Mouse (Mus musculus) ES-Bruce4 (cell line): ENCODE measurements around the gene Ppm1h. TPM values are rescaled to one million over a fixed set of nuclear protein-coding genes. Genes with fewer than 3 reads are reported as not detected.

Source experiments
- H3K27ac ChIP-seq: 2 replicates; pipeline ENCODE4 v1.5.1; 2012; ENCODE audit warnings: low read length, inconsistent platforms; ENCODE audit not compliant: insufficient read depth
- H3K27me3 ChIP-seq: 2 replicates; pipeline ENCODE4 v1.6.1; 2012; ENCODE audit warnings: mild to moderate bottlenecking, low read length, inconsistent platforms; ENCODE audit not compliant: control insufficient read depth, poor library complexity, insufficient read depth, severe bottlenecking
- H3K36me3 ChIP-seq: 2 replicates; pipeline ENCODE4 v1.6.1; 2012; ENCODE audit warnings: inconsistent platforms, mild to moderate bottlenecking, low read length, moderate library complexity; ENCODE audit not compliant: control insufficient read depth, poor library complexity, insufficient read depth, severe bottlenecking
- H3K4me1 ChIP-seq: one replicate; pipeline ENCODE4 v1.8.1; 2011; ENCODE audit warnings: low read length; ENCODE audit not compliant: control insufficient read depth, insufficient read depth
- H3K4me3 ChIP-seq: 2 replicates; pipeline ENCODE4 v1.5.1; 2011; ENCODE audit warnings: low read depth, mild to moderate bottlenecking, low read length
- H3K9ac ChIP-seq: 2 replicates; pipeline ENCODE4 v1.6.1; 2012; ENCODE audit warnings: low read depth, mild to moderate bottlenecking, inconsistent platforms; ENCODE audit not compliant: poor library complexity, severe bottlenecking
- H3K9me3 ChIP-seq: replicated peaks from 2 replicates; pipeline ENCODE4 v1.6.1; 2012; ENCODE audit warnings: mild to moderate bottlenecking, low read length, inconsistent platforms; ENCODE audit not compliant: control insufficient read depth, poor library complexity, insufficient read depth, severe bottlenecking
- CTCF ChIP-seq: IDR thresholded peaks from one replicate; pipeline ENCODE4 v1.8.1; 2011; ENCODE audit warnings: low read depth, low read length
- EP300 ChIP-seq: IDR thresholded peaks from 2 replicates; pipeline ENCODE4 v1.6.1; 2011; ENCODE audit warnings: low read depth, low read length; ENCODE audit not compliant: insufficient read depth
- POLR2A ChIP-seq: IDR thresholded peaks from one replicate; pipeline ENCODE4 v1.8.1; 2011; ENCODE audit warnings: low read length; ENCODE audit not compliant: insufficient read depth
- polyA plus RNA-seq: library from polyadenylated mRNA; stranded (reverse); fragments of >200 nt; gene quantifications from 2 replicates; pipeline ENCODE4 v1.2.4, GENCODE M21; 2011; ENCODE audit warnings: low read depth; ENCODE audit not compliant: missing spikeins, insufficient read depth, insufficient read length

The Ppm1h gene
- polyA plus RNA-seq, 1 experiment: 8.7 TPM

- H3K4me3 ChIP-seq: no peak overlapping the region
- no peaks in the 10 kb centered on the region for H3K9me3 ChIP-seq
- no peaks in the 10 kb centered on the region for H3K36me3 ChIP-seq
- H3K9ac ChIP-seq: no peak overlapping the region
- TF ChIP-seq EP300: no peak
- no peak for TF ChIP-seq POLR2A
- no peak for TF ChIP-seq CTCF
- H3K4me1 ChIP-seq: no peaks in the 10 kb centered on the region
- no peak overlapping the region for H3K27ac ChIP-seq
- H3K27me3 ChIP-seq: no peaks in the 10 kb centered on the region
Measured at GRCm38 (mm10) chr10:122741191-122741590, 62.6 kb downstream of the Ppm1h start.

- TF ChIP-seq POLR2A (no peak), CTCF (no peak), EP300 (no peak)
- H3K9me3 ChIP-seq: no peaks in the 10 kb centered on the region
- no peaks in the 10 kb centered on the region for H3K36me3 ChIP-seq
- H3K4me3 ChIP-seq: no peak overlapping the region
- H3K4me1 ChIP-seq: no peaks in the 10 kb centered on the region
- no peak overlapping the region for H3K9ac ChIP-seq
- no peak overlapping the region for H3K27ac ChIP-seq
- H3K27me3 ChIP-seq: no peaks in the 10 kb centered on the region
Measured at GRCm38 (mm10) chr10:122742136-122742535, 63.6 kb downstream of the Ppm1h start.

- no peaks in the 10 kb centered on the region for H3K9me3 ChIP-seq
- no peaks in the 10 kb centered on the region for H3K36me3 ChIP-seq
- H3K27me3 ChIP-seq: no peaks in the 10 kb centered on the region
- no peaks in the 10 kb centered on the region for H3K4me1 ChIP-seq
- H3K9ac ChIP-seq: no peak overlapping the region
- TF ChIP-seq POLR2A (no peak), EP300 (no peak), CTCF (no peak)
- no peak overlapping the region for H3K27ac ChIP-seq
- H3K4me3 ChIP-seq: no peak overlapping the region
Measured at GRCm38 (mm10) chr10:122743361-122743760, 64.8 kb downstream of the Ppm1h start.

GRCm38 (mm10) chr10:122744970-122745369, 66.4 kb downstream of the Ppm1h start:
- no peak overlapping the region for H3K27ac ChIP-seq
- no peaks in the 10 kb centered on the region for H3K9me3 ChIP-seq
- no peak overlapping the region for H3K9ac ChIP-seq
- no peak overlapping the region for H3K4me3 ChIP-seq
- no peaks in the 10 kb centered on the region for H3K27me3 ChIP-seq
- no peaks in the 10 kb centered on the region for H3K4me1 ChIP-seq
- H3K36me3 ChIP-seq: no peaks in the 10 kb centered on the region
- TF ChIP-seq EP300 (no peak), POLR2A (no peak), CTCF (no peak)

- no peaks in the 10 kb centered on the region for H3K9me3 ChIP-seq
- no peaks in the 10 kb centered on the region for H3K27me3 ChIP-seq
- no peak overlapping the region for H3K9ac ChIP-seq
Measured at GRCm38 (mm10) chr10:122746211-122746610, 67.6 kb downstream of the Ppm1h start.

GRCm38 (mm10) chr10:122747151-122747925, 68.8 kb downstream of the Ppm1h start:
- H3K9me3 ChIP-seq: no peaks in the 10 kb centered on the region
- H3K4me3 ChIP-seq: no peak overlapping the region
- TF ChIP-seq POLR2A (no peak), CTCF (no peak), EP300 (no peak)
- no peaks in the 10 kb centered on the region for H3K36me3 ChIP-seq
- H3K9ac ChIP-seq: no peak overlapping the region
- no peaks in the 10 kb centered on the region for H3K27me3 ChIP-seq
- H3K27ac ChIP-seq: no peak overlapping the region
- H3K4me1 ChIP-seq: no peaks in the 10 kb centered on the region

More at GRCm38 (mm10) chr10:122746211-122746610, 67.6 kb downstream of the Ppm1h start:
- Histone ChIP-seq H3K4me1 (no peaks in the 10 kb centered on the region), H3K36me3 (no peaks in the 10 kb centered on the region), H3K27ac (no peak overlapping the region), H3K4me3 (no peak overlapping the region)
- no peak for TF ChIP-seq POLR2A
- TF ChIP-seq EP300: no peak
- no peak for TF ChIP-seq CTCF
